Mouse (Mus musculus): ENCODE results near the gene Cnnm4. TPM values are rescaled to one million over a fixed set of nuclear protein-coding genes. Genes with fewer than 3 reads are reported as not detected.
"Not testable (repeated sequence)": the region's sequence is repeated elsewhere in the genome, so short reads cannot be mapped to it uniquely, and the experiment has no call there.

The Cnnm4 gene
- polyA plus RNA-seq, 1 experiment, result 5.6 TPM

- no peak overlapping the region for H3K4me3 ChIP-seq (ENCODE audit: extremely low read depth, insufficient read depth, insufficient read length)
- 94% methylated on average over 12 of the region's 12 CpGs for WGBS
- no peaks in the 10 kb centered on the region for H3K27me3 ChIP-seq (ENCODE audit: control insufficient read depth, insufficient read depth, low read length)
- no peak overlapping the region for H3K27ac ChIP-seq (ENCODE audit: insufficient read depth, low read length)
- TF ChIP-seq CTCF (IDR thresholded peaks at IDR 0.05; ENCODE audit: extremely low read depth, insufficient read depth, insufficient read length, insufficient replicate concordance) (no peak), POLR2A (IDR thresholded peaks at IDR 0.05; ENCODE audit: low read depth, low read length) (no peak)
- H3K36me3 ChIP-seq (ENCODE audit: control insufficient read depth, insufficient read depth, low read length), result peaks cover 10% of the 10 kb centered on the region
- no peak for DNase-seq (ENCODE audit: low read depth in 1 of 2, low spot score in 2 of 2)
- no peaks in the 10 kb centered on the region for H3K4me1 ChIP-seq (ENCODE audit: control insufficient read depth, insufficient read depth, insufficient read length)
Observed at GRCm38 (mm10) chr1:36531461-36531860, 60.0 kb downstream of the Cnnm4 start.

GRCm38 (mm10) chr1:36533546-36533945, 62.1 kb downstream of the Cnnm4 start:
- no peak for TF ChIP-seq POLR2A (IDR thresholded peaks at IDR 0.05; ENCODE audit: low read depth, low read length)
- no peak for TF ChIP-seq CTCF (IDR thresholded peaks at IDR 0.05; ENCODE audit: extremely low read depth, insufficient read depth, insufficient read length, insufficient replicate concordance)
- Histone ChIP-seq H3K36me3 (ENCODE audit: control insufficient read depth, insufficient read depth, low read length) (peaks cover 9% of the 10 kb centered on the region), H3K4me1 (ENCODE audit: control insufficient read depth, insufficient read depth, insufficient read length) (no peaks in the 10 kb centered on the region), H3K27me3 (ENCODE audit: control insufficient read depth, insufficient read depth, low read length) (no peaks in the 10 kb centered on the region), H3K4me3 (ENCODE audit: extremely low read depth, insufficient read depth, insufficient read length) (no peak overlapping the region), H3K27ac (ENCODE audit: insufficient read depth, low read length) (no peak overlapping the region)
- no peak for DNase-seq (ENCODE audit: low read depth in 1 of 2, low spot score in 2 of 2)
- 93% methylated on average over 6 of the region's 6 CpGs for whole genome bisulfite sequencing

GRCm38 (mm10) chr1:36534595-36535058, 63.2 kb downstream of the Cnnm4 start:
- DNase-seq (ENCODE audit: low read depth in 1 of 2, low spot score in 2 of 2), result no peak
- Histone ChIP-seq H3K36me3 (ENCODE audit: control insufficient read depth, insufficient read depth, low read length) (peaks cover 13% of the 10 kb centered on the region), H3K4me1 (ENCODE audit: control insufficient read depth, insufficient read depth, insufficient read length) (no peaks in the 10 kb centered on the region), H3K27me3 (ENCODE audit: control insufficient read depth, insufficient read depth, low read length) (no peaks in the 10 kb centered on the region), H3K27ac (ENCODE audit: insufficient read depth, low read length) (no peak overlapping the region), H3K4me3 (ENCODE audit: extremely low read depth, insufficient read depth, insufficient read length) (no peak overlapping the region)
- TF ChIP-seq POLR2A (IDR thresholded peaks at IDR 0.05; ENCODE audit: low read depth, low read length) (no peak), CTCF (IDR thresholded peaks at IDR 0.05; ENCODE audit: extremely low read depth, insufficient read depth, insufficient read length, insufficient replicate concordance) (no peak)
- 25% methylated on average over 6 of the region's 6 CpGs for WGBS

- H3K27ac ChIP-seq (ENCODE audit: insufficient read depth, low read length), result no peak overlapping the region
- H3K36me3 ChIP-seq (ENCODE audit: control insufficient read depth, insufficient read depth, low read length), result peaks cover 21% of the 10 kb centered on the region
- TF ChIP-seq POLR2A (IDR thresholded peaks at IDR 0.05; ENCODE audit: low read depth, low read length) (no peak), CTCF (IDR thresholded peaks at IDR 0.05; ENCODE audit: extremely low read depth, insufficient read depth, insufficient read length, insufficient replicate concordance) (no peak)
- H3K4me1 ChIP-seq (ENCODE audit: control insufficient read depth, insufficient read depth, insufficient read length), result no peaks in the 10 kb centered on the region
- no peak for DNase-seq (ENCODE audit: low read depth in 1 of 2, low spot score in 2 of 2)
- 86% methylated on average over 11 of the region's 11 CpGs for WGBS
- no peak overlapping the region for H3K4me3 ChIP-seq (ENCODE audit: extremely low read depth, insufficient read depth, insufficient read length)
- H3K27me3 ChIP-seq (ENCODE audit: control insufficient read depth, insufficient read depth, low read length), result no peaks in the 10 kb centered on the region
Observed at GRCm38 (mm10) chr1:36535477-36536396, 64.3 kb downstream of the Cnnm4 start.

- DNase-seq (ENCODE audit: low read depth in 1 of 2, low spot score in 2 of 2), result no peak
- WGBS, result 88% methylated on average over 8 of the region's 8 CpGs
- no peak overlapping the region for H3K4me3 ChIP-seq (ENCODE audit: extremely low read depth, insufficient read depth, insufficient read length)
- H3K4me1 ChIP-seq (ENCODE audit: control insufficient read depth, insufficient read depth, insufficient read length), result no peaks in the 10 kb centered on the region
- peaks cover 21% of the 10 kb centered on the region for H3K36me3 ChIP-seq (ENCODE audit: control insufficient read depth, insufficient read depth, low read length)
- no peak overlapping the region for H3K27ac ChIP-seq (ENCODE audit: insufficient read depth, low read length)
- no peaks in the 10 kb centered on the region for H3K27me3 ChIP-seq (ENCODE audit: control insufficient read depth, insufficient read depth, low read length)
- TF ChIP-seq CTCF (IDR thresholded peaks at IDR 0.05; ENCODE audit: extremely low read depth, insufficient read depth, insufficient read length, insufficient replicate concordance), result no peak
- TF ChIP-seq POLR2A (IDR thresholded peaks at IDR 0.05; ENCODE audit: low read depth, low read length), result no peak
Observed at GRCm38 (mm10) chr1:36536397-36536728, 64.9 kb downstream of the Cnnm4 start.

GRCm38 (mm10) chr1:36536783-36537182, 65.4 kb downstream of the Cnnm4 start, which contains the start of gene Ankrd23:
Ankrd23 (minus strand) TSS chr1:36536883.
- not testable (repeated sequence) for H3K27me3 ChIP-seq (ENCODE audit: control insufficient read depth, insufficient read depth, low read length); H3K27ac ChIP-seq (ENCODE audit: insufficient read depth, low read length); DNase-seq (ENCODE audit: low read depth in 1 of 2, low spot score in 2 of 2); H3K4me3 ChIP-seq (ENCODE audit: extremely low read depth, insufficient read depth, insufficient read length); H3K4me1 ChIP-seq (ENCODE audit: control insufficient read depth, insufficient read depth, insufficient read length)
- WGBS, result 96% methylated on average over 9 of the region's 9 CpGs
- peaks cover 24% of the 10 kb centered on the region for H3K36me3 ChIP-seq (ENCODE audit: control insufficient read depth, insufficient read depth, low read length)

- Histone ChIP-seq H3K4me3 (ENCODE audit: extremely low read depth, insufficient read depth, insufficient read length) (no peak overlapping the region), H3K4me1 (ENCODE audit: control insufficient read depth, insufficient read depth, insufficient read length) (no peaks in the 10 kb centered on the region), H3K36me3 (ENCODE audit: control insufficient read depth, insufficient read depth, low read length) (peaks cover 27% of the 10 kb centered on the region), H3K27ac (ENCODE audit: insufficient read depth, low read length) (no peak overlapping the region), H3K27me3 (ENCODE audit: control insufficient read depth, insufficient read depth, low read length) (no peaks in the 10 kb centered on the region)
- 83% methylated on average over 4 of the region's 4 CpGs for WGBS
- DNase-seq (ENCODE audit: low read depth in 1 of 2, low spot score in 2 of 2), result no peak
- TF ChIP-seq CTCF (IDR thresholded peaks at IDR 0.05; ENCODE audit: extremely low read depth, insufficient read depth, insufficient read length, insufficient replicate concordance) (no peak), POLR2A (IDR thresholded peaks at IDR 0.05; ENCODE audit: low read depth, low read length) (no peak)
Observed at GRCm38 (mm10) chr1:36538727-36539126, 67.3 kb downstream of the Cnnm4 start.
